Mouse (Mus musculus) erythroblast, embryonic 14.5 days (primary cell): Measurements from ENCODE around the gene Fsd1. TPM values are rescaled to one million over a fixed set of nuclear protein-coding genes. Genes with fewer than 3 reads are reported as not detected.

Source experiments
- H3K27me3 ChIP-seq: 2 replicates; pipeline ENCODE4 v1.6.1; 2012; ENCODE audit warnings: inconsistent platforms; ENCODE audit not compliant: control insufficient read depth
- H3K36me3 ChIP-seq: 2 replicates; pipeline ENCODE4 v1.6.1; 2012; ENCODE audit warnings: mild to moderate bottlenecking, inconsistent platforms; ENCODE audit not compliant: control insufficient read depth
- H3K4me1 ChIP-seq: 2 replicates; pipeline ENCODE4 v1.6.1; 2012; ENCODE audit warnings: inconsistent platforms; ENCODE audit not compliant: control insufficient read depth
- H3K4me3 ChIP-seq: replicated peaks from 2 replicates; pipeline ENCODE3; 2012; ENCODE audit warnings: moderate library complexity, mild to moderate bottlenecking, inconsistent platforms
- H3K9me3 ChIP-seq: 2 replicates; pipeline ENCODE4 v1.6.1; 2012; ENCODE audit warnings: low read length, inconsistent platforms, mixed read lengths; ENCODE audit not compliant: control insufficient read depth
- GATA1 ChIP-seq: IDR thresholded peaks from 2 replicates; pipeline ENCODE4 v1.6.1; 2012; ENCODE audit warnings: low read length, inconsistent platforms, mixed read lengths
- TAL1 ChIP-seq: IDR thresholded peaks from 3 replicates; pipeline ENCODE4 v1.6.1; 2012; ENCODE audit warnings: low read length, inconsistent platforms, mixed read lengths
- polyA plus RNA-seq: library from polyadenylated mRNA; stranded (reverse); fragments of >175 nt; gene quantifications from 2 replicates; pipeline ENCODE4 v1.2.3, GENCODE M21; 2012

The Fsd1 gene
- polyA plus RNA-seq, 1 experiment, result not detected

DNA sequence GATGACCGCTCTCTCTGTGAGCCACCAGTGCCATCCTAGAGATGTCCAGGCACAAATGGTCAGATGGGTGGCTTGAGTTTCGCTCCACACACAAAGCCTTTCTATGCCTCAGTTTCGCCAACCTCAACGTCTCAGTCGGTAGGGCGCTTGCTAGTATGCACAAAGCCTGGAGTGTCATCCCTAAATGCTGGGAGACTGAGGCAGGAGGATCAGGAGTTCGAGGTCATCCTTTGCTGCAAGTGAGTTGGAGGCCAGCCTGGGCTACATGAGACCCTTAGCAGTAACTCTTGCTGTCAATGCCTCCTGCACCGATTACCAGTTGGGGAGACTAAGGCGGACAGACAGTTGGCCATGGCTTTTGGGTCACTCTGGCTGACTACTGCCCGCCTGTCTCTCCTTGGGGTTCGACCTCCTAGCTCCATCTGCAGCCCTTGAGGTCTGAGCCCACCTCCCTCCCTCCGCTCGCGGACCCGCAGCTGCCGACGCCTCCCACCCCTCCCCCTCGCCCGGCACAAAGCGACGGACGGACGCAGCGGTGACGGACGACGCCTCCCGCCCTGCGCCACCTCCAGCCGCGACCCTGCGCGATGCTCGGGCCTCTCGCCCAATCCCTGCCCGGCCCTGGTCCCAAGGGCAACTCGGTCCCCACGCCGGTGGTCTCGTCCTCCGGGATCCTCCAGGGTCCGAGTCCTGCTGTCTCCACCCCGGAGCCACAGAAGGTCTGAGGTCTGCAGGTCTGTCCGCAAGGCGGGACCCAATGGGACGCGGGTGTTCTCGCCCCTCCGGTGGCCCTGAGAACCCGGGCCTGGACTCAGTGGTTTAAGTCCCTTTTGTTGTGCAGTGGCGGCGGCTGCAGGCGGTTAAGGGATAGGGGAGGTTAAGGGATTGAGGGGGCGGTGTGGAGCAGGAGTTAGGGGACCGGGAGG, 16.1 kb upstream of the Fsd1 start, which contains the start of gene Shd:
TSS of gene Shd (plus strand) at position 502 of the 926 bp plus-strand sequence.
- Histone ChIP-seq H3K9me3 (no peaks in the 10 kb centered on the region; the same call in 1 of the 2 replicates), H3K36me3 (peaks cover 29% of the 10 kb centered on the region), H3K27me3 (peaks cover 45% of the 10 kb centered on the region), H3K4me1 (no peaks in the 10 kb centered on the region), H3K4me3 (no peak within 1 kb of the TSS)
- TF ChIP-seq GATA1 (no peak), TAL1 (no peak)

DNA sequence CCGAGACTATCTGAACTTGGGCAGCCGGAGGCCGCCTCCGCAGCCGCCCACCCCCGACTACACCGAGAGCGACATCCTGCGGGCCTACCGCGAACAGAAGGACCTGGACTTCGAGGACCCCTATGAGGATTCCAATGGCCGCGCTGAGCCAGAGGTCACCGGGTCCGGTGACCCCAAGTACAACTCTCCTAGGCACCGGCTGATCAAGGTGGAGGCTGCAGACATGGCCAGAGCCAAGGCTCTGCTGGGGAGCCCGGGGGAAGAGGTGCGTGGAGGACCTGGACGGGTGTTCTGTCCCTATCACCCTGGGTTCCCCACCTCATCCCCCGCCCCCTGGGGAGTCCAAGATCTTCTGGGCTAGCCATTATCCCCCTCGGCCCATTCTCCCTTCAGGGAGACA, 14.9 kb upstream of the Fsd1 start:
- peaks cover 2% of the 10 kb centered on the region; the same call in 1 of the 2 replicates for H3K4me1 ChIP-seq
- peaks cover 20% of the 10 kb centered on the region for H3K36me3 ChIP-seq

DNA sequence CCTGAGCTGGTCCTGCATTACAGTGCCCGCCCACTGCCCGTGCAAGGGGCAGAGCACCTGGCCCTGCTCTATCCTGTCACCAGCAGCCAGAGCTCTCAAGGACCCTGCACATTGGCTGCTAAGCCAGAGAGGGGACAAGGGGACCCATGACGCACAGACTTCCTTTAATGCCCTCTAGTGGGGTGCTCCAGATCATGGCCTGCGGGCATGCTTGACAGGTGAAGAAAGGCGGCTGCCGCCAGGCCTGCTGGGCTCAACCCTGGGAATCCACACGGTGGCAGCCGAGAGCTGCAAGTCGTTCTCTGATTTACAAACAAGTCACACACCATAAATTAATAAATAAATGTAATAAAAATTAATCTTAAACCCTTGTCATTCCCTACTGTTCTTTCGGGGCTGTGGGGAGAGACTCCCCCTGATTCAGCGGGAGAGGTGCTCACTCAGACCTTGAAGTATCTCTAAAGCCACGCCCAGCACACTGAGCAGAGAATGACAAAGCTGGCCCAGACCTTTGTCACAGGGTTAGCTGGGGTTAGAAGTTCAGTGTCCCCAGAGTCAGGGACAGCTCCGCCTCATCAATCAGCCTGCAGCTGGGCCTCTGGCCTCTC, 9.9 kb upstream of the Fsd1 start:
- Histone ChIP-seq H3K4me1 (peaks cover 3% of the 10 kb centered on the region; the same call in 1 of the 2 replicates), H3K9me3 (no peaks in the 10 kb centered on the region), H3K27me3 (peaks cover 18% of the 10 kb centered on the region), H3K4me3 (no peak overlapping the region), H3K36me3 (no peaks in the 10 kb centered on the region)
- no peak for TF ChIP-seq GATA1
- no peak for TF ChIP-seq TAL1

More for the DNA sequence above, 14.9 kb upstream of the Fsd1 start:
- Histone ChIP-seq H3K27me3 (peaks cover 45% of the 10 kb centered on the region), H3K9me3 (no peaks in the 10 kb centered on the region; the same call in 1 of the 2 replicates), H3K4me3 (no peak overlapping the region)
- no peak for TF ChIP-seq TAL1
- TF ChIP-seq GATA1, result no peak

DNA sequence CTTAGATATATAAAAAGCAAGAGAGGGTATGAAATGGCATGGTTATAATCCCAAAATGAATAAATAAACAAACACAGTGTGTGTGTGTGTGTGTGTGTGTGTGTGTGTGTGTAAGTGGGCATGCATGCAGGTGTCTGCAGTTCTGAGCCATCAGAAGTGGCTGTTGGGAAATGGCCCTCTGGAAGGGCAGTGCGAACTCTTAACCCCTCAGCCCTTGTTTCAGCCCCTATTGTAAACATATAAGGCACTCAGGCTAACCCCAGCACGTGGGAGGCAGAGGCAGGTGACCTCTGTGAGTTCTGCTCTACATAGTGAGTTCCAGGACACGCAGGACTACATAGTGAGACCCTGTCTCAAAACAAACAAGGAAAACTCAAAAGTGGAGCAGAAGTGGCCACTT, 9.0 kb upstream of the Fsd1 start:
- Histone ChIP-seq H3K9me3 (no peaks in the 10 kb centered on the region), H3K4me1 (peaks cover 3% of the 10 kb centered on the region; the same call in 1 of the 2 replicates), H3K27me3 (peaks cover 10% of the 10 kb centered on the region), H3K36me3 (no peaks in the 10 kb centered on the region), H3K4me3 (no peak overlapping the region)
- TF ChIP-seq GATA1, result no peak

DNA sequence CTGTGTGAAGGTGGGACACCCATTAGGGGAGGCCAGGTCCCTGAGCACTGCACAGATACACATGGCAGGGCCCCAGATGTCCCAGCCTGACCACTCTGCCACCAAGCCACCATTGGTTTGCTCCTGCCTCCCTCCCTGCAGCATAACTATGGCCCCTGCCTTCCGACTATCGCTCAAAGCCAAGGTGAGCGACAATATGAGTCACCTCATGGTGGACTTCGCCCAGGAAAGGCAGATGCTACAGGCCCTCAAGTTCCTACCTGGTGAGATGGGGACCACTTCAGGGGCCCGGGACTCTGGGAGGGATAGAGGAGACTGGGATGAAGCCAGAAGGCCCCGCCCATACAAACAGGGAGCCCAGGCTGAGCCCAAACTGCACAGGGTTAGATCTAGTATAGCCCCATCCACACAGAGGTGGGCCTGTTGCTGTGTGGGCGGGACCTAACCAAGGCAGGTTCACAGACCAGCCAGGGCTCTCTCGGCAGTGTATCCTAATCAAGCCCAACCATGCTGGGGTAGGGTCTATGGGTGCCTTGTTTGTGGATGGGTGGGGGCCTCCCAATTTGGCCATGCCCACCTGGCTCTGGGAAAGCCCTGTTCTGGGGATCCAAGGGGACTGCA, 4.1 kb downstream of the Fsd1 start:
- TF ChIP-seq GATA1 (no peak), TAL1 (no peak)
- no peaks in the 10 kb centered on the region for H3K9me3 ChIP-seq
- H3K4me3 ChIP-seq, result no peak overlapping the region
- H3K36me3 ChIP-seq, result no peaks in the 10 kb centered on the region
- H3K27me3 ChIP-seq, result peaks cover 29% of the 10 kb centered on the region
- H3K4me1 ChIP-seq, result no peaks in the 10 kb centered on the region

DNA sequence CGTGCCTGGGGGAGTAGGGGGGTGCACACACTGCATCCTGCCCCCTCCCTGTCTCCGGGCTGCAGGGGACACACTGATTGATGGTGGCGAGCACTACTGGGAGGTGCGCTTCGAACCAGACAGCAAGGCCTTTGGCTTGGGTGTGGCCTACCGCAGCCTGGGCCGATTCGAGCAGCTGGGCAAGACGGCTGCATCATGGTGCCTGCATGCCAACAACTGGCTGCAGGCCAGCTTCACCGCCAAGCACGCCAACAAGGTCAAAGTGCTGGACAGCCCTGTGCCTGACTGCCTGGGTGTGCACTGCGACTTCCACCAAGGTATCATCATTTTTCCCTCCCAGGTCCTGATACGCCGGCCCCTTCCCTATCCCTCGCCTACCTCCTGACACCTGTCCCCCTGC, 9.7 kb downstream of the Fsd1 start:
- Histone ChIP-seq H3K4me1 (peaks cover 2% of the 10 kb centered on the region; the same call in 1 of the 2 replicates), H3K27me3 (peaks cover 10% of the 10 kb centered on the region), H3K36me3 (no peaks in the 10 kb centered on the region), H3K4me3 (no peak overlapping the region), H3K9me3 (no peaks in the 10 kb centered on the region)
- TF ChIP-seq TAL1 (no peak), GATA1 (no peak)

DNA sequence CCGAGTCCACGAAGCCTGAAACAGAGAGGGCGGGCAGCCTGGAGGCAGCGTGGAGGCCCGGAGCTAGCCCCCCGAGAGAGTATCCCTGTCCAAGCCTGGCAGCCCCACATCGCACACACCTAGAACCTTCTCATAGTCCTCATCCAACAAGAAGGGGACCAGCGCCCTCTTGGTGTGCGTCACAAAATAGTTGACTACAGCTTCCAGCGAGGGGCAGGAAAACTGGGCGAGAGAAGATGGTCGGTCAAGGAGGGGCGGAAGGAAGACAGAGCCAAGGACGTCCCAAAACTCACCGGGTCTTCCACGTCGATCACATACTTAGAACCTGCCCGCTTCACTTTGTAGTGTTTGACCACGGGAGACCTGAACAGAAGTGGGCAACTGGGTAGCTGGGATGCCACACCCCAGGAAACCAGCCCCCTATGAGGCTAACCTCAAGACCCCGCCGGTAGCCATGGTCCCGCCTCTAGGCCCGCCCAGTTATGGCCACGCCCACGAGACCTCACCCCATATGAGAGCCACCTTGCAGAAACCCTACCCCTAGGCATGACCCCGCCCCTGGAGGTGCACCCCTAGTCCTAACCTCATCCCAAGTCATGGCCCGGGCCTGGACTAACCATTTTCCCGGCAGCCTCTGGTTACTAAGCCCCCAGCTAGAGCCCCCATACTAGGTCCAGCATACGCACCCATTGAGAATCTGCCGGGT, 13.6 kb downstream of the Fsd1 start:
- peaks cover 2% of the 10 kb centered on the region; the same call in 1 of the 2 replicates for H3K4me1 ChIP-seq
- peaks cover 15% of the 10 kb centered on the region for H3K27me3 ChIP-seq
- H3K9me3 ChIP-seq, result no peaks in the 10 kb centered on the region
- TF ChIP-seq TAL1 (no peak), GATA1 (no peak)
- H3K4me3 ChIP-seq, result no peak overlapping the region
- no peaks in the 10 kb centered on the region for H3K36me3 ChIP-seq

DNA sequence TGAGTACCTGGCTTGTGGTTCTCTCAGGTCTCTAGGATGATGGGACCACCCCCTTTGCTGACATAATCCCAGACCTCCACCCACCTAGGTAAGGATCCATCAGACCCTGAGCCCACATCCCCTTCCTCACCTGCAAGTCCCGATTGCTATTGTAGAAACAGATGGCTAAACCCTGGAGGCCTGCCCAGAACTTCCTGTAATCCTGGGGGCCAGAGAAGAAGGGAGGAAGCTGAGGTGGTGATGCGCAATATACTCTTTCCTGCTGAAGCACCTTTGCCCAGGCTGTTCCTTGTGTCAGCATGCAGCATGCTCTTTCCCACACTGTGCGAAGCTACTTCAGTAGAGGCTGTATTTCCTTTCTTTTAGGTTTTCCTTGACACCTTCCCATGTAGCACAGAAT, 16.7 kb downstream of the Fsd1 start:
- peaks cover 10% of the 10 kb centered on the region for H3K4me1 ChIP-seq
- peaks cover 21% of the 10 kb centered on the region for H3K27me3 ChIP-seq
- H3K4me3 ChIP-seq, result no peak overlapping the region
- H3K9me3 ChIP-seq, result no peaks in the 10 kb centered on the region
- TF ChIP-seq GATA1 (no peak), TAL1 (no peak)
- H3K36me3 ChIP-seq, result no peaks in the 10 kb centered on the region
